Mouse (Mus musculus) brain, embryonic 14.5 days (tissue): Measurements from ENCODE around the gene Pawr.

Experiments
- CTCF ChIP-seq: fragments of 200-500 bp; IDR thresholded peaks from 2 replicates; pipeline ENCODE4 v1.5.1; 2012; ENCODE audit warnings: inconsistent platforms, mild to moderate bottlenecking, moderate library complexity, borderline replicate concordance; ENCODE audit not compliant: insufficient read depth, insufficient read length; ENCODE audit errors: extremely low read depth
- POLR2A ChIP-seq: fragments of 200-500 bp; IDR thresholded peaks from 2 replicates; pipeline ENCODE4 v1.6.1; 2012; ENCODE audit warnings: mild to moderate bottlenecking, inconsistent platforms, borderline replicate concordance; ENCODE audit not compliant: poor library complexity, insufficient read depth, insufficient read length, severe bottlenecking; ENCODE audit errors: extremely low read depth

- TF ChIP-seq POLR2A, result no peak
- TF ChIP-seq CTCF, result no peak
Measured at GRCm38 (mm10) chr10:108314396-108314795, 17.5 kb upstream of the Pawr start.
